Mouse (Mus musculus) ovary, postnatal 10 days (tissue): ENCODE results near the gene Tsen15.
"Not testable (repeated sequence)": the region's sequence is repeated elsewhere in the genome, so short reads cannot be mapped to it uniquely, and the experiment has no call there.

ENCODE experiments used
- DNase-seq: peaks from one replicate; pipeline ENCODE4 v3.0.0; 2022; ENCODE audit warnings: low spot score

The Tsen15 gene

DNA sequence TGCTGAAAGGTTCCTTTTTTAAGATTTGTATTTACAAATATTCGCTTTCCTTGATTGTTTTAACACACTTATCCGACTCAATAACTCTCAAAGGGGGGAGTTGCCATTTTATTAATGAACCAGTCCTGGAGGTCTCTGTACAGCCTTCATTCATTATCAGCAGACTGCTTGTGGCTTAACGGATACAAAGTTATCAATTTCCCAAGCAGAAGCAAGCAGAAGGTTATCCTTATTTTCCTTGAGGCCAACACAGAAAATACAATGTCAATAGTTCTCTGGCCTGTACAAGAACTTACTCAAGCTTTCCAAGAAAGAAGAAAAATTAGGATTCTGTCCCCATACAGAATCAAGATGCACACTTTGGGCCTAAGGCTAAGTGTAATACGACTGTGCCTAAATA lies 795 bp downstream of the Tsen15 start:
- not testable (repeated sequence) for DNase-seq

DNA sequence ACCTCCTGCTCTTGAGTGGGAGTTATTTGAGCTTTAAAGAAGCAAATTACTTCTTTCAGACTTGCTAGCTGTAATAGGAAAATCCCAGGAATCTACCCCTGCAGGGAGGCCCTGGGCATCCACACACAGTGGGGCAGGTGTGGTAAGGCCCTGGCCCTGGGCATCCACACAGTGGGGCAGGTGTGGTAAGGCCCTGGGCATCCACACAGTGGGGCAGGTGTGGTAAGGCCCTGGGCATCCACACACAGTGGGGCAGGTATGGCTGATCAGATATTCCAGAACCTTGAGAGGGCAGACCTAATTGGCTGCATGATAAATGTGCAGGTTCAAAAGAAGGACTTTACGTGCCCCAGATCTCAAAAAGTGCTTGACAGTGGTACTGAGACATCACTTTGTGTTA lies 1.9 kb downstream of the Tsen15 start:
- DNase-seq = no peak

- no peak for DNase-seq
Measured at GRCm38 (mm10) chr1:152378311-152378710, 8.2 kb downstream of the Tsen15 start.

DNA sequence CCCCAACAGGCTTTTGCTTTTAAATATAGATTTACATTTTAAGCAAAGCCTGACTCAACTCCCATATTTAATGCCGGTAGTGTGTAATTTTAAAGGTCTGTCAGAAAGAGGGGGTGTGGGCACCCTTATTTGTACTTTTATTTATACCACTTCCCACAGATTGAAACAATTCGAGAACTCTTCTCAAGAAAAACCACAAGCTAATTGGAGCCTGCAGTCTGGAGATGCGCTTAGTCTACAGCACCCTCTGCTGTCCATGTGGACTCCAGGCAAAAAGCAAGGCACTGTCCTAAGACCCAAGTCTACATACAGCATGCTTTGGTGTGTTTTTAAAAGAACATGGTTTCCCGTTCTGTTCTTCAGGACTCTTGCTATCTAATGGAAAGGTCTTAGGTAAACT lies 17.3 kb downstream of the Tsen15 start:
- peak; percentile 8 for DNase-seq

DNA sequence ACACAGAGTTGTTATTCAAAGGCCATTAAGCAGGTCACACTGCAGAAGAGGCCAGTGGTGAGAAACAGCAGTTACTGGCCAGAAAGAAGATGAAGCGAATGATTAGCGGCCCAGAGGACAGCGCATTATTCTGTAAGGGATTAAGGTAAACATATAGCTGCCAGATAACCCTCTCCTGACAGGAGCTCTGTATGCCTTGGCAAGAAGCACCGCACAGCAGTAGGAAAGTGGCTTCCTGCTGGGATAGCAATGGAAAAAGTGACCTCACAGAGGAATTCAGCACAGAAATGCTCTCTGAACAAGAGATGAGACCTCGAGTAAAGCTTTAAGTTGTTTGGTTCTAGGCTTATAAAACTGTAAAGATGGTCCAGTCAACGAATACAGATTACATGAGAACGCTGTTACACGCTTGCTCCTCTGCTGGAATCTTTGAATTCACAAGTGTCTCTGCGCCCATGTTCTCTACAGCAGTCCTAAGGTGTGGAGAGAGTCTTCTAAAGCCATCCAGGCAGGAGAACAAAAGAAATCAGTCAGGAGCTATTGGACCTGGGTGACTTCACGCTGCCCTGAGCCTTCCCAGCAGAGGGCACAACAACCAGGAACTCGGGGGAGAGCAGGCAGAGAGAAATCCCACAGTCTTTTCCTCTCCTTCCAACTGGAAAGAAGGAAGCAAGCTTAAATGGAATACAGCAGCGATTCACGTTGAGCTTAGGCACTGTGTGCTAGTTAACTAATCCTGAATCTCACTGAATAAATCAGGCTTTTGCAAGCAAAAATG lies 18.0 kb downstream of the Tsen15 start:
- no peak for DNase-seq

- no peak for DNase-seq
Measured at GRCm38 (mm10) chr1:152356721-152357120, 29.8 kb downstream of the Tsen15 start.

- no peak for DNase-seq
Measured at GRCm38 (mm10) chr1:152347946-152348345, 38.5 kb downstream of the Tsen15 start.

DNA sequence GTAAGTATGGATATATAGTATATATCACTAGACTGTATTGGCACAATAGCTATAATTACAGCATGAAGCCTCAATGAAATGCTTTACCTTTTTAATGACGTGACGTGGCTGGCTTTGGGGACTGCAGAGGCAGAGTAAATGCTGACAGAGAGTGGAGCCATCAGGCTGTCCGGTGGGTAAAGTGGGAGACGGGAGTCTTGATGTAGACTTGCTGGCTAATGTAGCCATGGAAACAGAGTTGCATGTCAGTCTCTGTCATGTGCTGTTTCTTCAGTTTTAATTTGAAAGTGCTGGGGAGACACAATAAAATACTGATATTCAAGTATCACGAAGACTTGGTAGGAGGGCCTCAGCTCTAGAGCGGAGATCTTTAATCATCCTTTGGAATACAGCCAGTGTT lies 62.5 kb downstream of the Tsen15 start:
- DNase-seq = no peak
